Mouse (Mus musculus) cerebellum, adult 2 months (tissue): ENCODE measurements around the gene Jakmip3.

Experiments
- CTCF ChIP-seq: fragments of 200-500 bp; IDR thresholded peaks from 2 replicates; pipeline ENCODE4 v1.5.1; 2011; ENCODE audit warnings: low read depth, mild to moderate bottlenecking, control low read depth, low read length, moderate library complexity, borderline replicate concordance; ENCODE audit not compliant: insufficient read depth
- POLR2A ChIP-seq: fragments of 200-500 bp; IDR thresholded peaks from 2 replicates; pipeline ENCODE4 v1.6.1; 2011; ENCODE audit warnings: low read length, control low read depth, borderline replicate concordance; ENCODE audit not compliant: insufficient read depth

DNA sequence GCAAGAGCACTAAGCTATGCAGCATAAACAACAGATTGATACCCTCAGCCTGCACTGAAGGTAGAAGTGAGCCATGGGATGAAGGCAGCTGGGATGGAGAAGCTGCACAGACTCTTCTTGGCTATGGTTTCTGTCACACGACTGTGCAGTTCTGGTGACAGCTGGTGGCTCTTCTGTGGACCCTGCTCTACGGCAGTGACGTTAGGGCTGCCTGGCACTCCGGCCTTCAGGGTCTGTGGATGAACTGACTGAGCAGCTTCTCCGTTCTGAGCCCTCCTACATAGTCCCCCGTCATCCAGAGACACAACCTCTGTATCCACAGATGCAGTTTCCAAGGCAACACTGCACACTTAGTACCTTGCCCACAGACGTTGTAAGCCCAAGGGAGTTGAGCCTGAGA, 186.0 kb downstream of the Jakmip3 start:
- TF ChIP-seq POLR2A = no peak
- TF ChIP-seq CTCF = no peak
